Mouse (Mus musculus): Measurements from ENCODE around the gene Fig4.

GRCm38 (mm10) chr10:41291021-41291420 lies 12.0 kb downstream of the Fig4 start:
- no peak for TF ChIP-seq CTCF (IDR thresholded peaks at IDR 0.05)
- TF ChIP-seq EP300 (IDR thresholded peaks at IDR 0.05) = no peak
